Mouse (Mus musculus) lung, adult 2 months (tissue): ENCODE results near the gene Mapk8ip3.

Source experiments
- CTCF ChIP-seq: fragments of 200-500 bp; IDR thresholded peaks from 2 replicates; pipeline ENCODE4 v1.5.1; 2011; ENCODE audit warnings: mild to moderate bottlenecking, low read length, control low read depth; ENCODE audit not compliant: insufficient read depth
- POLR2A ChIP-seq: fragments of 200-500 bp; IDR thresholded peaks from 2 replicates; pipeline ENCODE4 v1.6.1; 2011; ENCODE audit warnings: low read depth, mild to moderate bottlenecking, control low read depth, low read length, borderline replicate concordance; ENCODE audit errors: extremely low read depth

DNA sequence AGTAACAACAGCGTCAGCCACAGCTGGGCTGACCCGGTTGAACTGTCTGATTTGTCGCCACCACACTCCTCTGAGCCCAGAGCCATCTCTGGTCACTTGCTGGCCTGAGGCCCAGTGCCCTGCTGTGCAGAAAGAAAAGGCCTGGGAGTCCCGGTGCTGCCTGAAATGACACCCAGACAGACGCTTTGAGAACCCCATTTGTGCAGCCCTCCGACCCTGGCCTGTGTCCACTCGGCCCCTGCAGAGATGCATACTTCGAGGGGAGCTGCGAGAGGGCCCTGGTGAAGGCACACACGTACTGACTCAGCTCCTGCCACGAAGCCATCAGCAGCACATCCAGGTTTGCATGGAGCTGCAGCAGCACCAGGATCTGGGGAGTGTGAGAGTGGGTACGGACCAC, 44.0 kb downstream of the Mapk8ip3 start:
- TF ChIP-seq POLR2A (no peak), CTCF (no peak)
